Mouse (Mus musculus) macrophage (primary cell): ENCODE data around the gene Adgrl3. TPM values are rescaled to one million over a fixed set of nuclear protein-coding genes. Genes with fewer than 3 reads are reported as not detected.

ENCODE experiments used
- H3K27ac ChIP-seq: fragments of 350-480 bp; formaldehyde crosslinking; 2 replicates; pipeline ENCODE4 v1.9.0; 2021
- H3K36me3 ChIP-seq: fragments of 350-480 bp; formaldehyde crosslinking; 2 replicates; pipeline ENCODE4 v1.9.0; 2021; ENCODE audit errors: inconsistent target
- H3K4me3 ChIP-seq: fragments of 350-480 bp; formaldehyde crosslinking; 2 replicates; pipeline ENCODE4 v1.9.0; 2021; ENCODE audit errors: inconsistent target
- H3K79me2 ChIP-seq: fragments of 350-480 bp; formaldehyde crosslinking; 2 replicates; pipeline ENCODE4 v1.9.0; 2021; ENCODE audit errors: inconsistent target
- WGBS: methylation state at CpG from one replicate; pipeline ENCODE4 v1.1.7; 2026; ENCODE audit warnings: inconsistent platforms; ENCODE audit not compliant: missing documents; 5-methylcytosine and 5-hydroxymethylcytosine counted together
- polyA plus RNA-seq: library from polyadenylated mRNA; stranded (reverse); fragments of 250-400 nt; gene quantifications from 3 replicates; pipeline ENCODE4 v1.2.4, GENCODE M21; 2018; ENCODE audit warnings: inconsistent platforms

The Adgrl3 gene
- polyA plus RNA-seq, 1 experiment from 2014 or later: not detected

- no peaks in the 10 kb centered on the region for H3K79me2 ChIP-seq
- no peak overlapping the region for H3K27ac ChIP-seq
- WGBS: 75% methylated on average over 4 of the region's 4 CpGs
- H3K36me3 ChIP-seq: no peaks in the 10 kb centered on the region
- H3K4me3 ChIP-seq: no peak overlapping the region
Measured at GRCm38 (mm10) chr5:81843798-81844197, 823.9 kb downstream of the Adgrl3 start.

- H3K79me2 ChIP-seq: no peaks in the 10 kb centered on the region
- H3K36me3 ChIP-seq: no peaks in the 10 kb centered on the region
- no peak overlapping the region for H3K27ac ChIP-seq
- no peak overlapping the region for H3K4me3 ChIP-seq
- 92% methylated on average over 6 of the region's 6 CpGs for WGBS
Measured at GRCm38 (mm10) chr5:81870336-81870735, 850.4 kb downstream of the Adgrl3 start.
